Mouse (Mus musculus) liver, embryonic 11.5 days (tissue): Measurements from ENCODE around the gene Vps35l. TPM values are rescaled to one million over a fixed set of nuclear protein-coding genes. Genes with fewer than 3 reads are reported as not detected.
A peak's percentile ranks its signal among the peaks of the same experiment; 100 is the strongest.

Experiments
- ATAC-seq: fragments of 200-750 bp; cut with Nextera tagmentation; replicated peaks from 2 replicates; pipeline ENCODE4 v1.8.0; 2017; ENCODE audit warnings: moderate number of reproducible peaks, mild to moderate bottlenecking, moderate TSS enrichment, moderate library complexity; ENCODE audit not compliant: low FRiP score
- DNase-seq: peaks from one replicate; pipeline ENCODE4 v3.0.0-alpha.2; 2017; ENCODE audit warnings: low spot score
- H3K27ac ChIP-seq: fragments of 300-500 bp; sonication (generic); 2 replicates; pipeline ENCODE4 v1.5.1; 2014; ENCODE audit warnings: mild to moderate bottlenecking, low read depth, low read length, control low read depth
- H3K27me3 ChIP-seq: fragments of 300-500 bp; sonication (generic); replicated peaks from 2 replicates; pipeline ENCODE4 v1.6.1; 2014; ENCODE audit warnings: low read length, mixed read lengths; ENCODE audit not compliant: control insufficient read depth, insufficient read depth
- H3K36me3 ChIP-seq: fragments of 300-500 bp; sonication (generic); 2 replicates; pipeline ENCODE4 v1.6.1; 2014; ENCODE audit warnings: mild to moderate bottlenecking, low read length, moderate library complexity, mixed read lengths; ENCODE audit not compliant: control insufficient read depth, insufficient read depth
- H3K4me1 ChIP-seq: fragments of 300-500 bp; sonication (generic); replicated peaks from 2 replicates; pipeline ENCODE4 v1.6.1; 2014; ENCODE audit warnings: low read length, mixed read lengths; ENCODE audit not compliant: control insufficient read depth, insufficient read depth
- H3K4me2 ChIP-seq: fragments of 300-500 bp; sonication (generic); 2 replicates; pipeline ENCODE4 v1.6.1; 2014; ENCODE audit warnings: mild to moderate bottlenecking, control low read depth, moderate library complexity
- H3K4me3 ChIP-seq: fragments of 300-500 bp; sonication (generic); 2 replicates; pipeline ENCODE4 v1.5.1; 2014; ENCODE audit warnings: low read depth, low read length, control low read depth
- H3K9ac ChIP-seq: fragments of 300-500 bp; sonication (generic); 2 replicates; pipeline ENCODE4 v1.6.1; 2014; ENCODE audit warnings: low read depth, low read length, control low read depth
- H3K9me3 ChIP-seq: fragments of 300-500 bp; sonication (generic); 2 replicates; pipeline ENCODE4 v1.6.1; 2016; ENCODE audit warnings: low read length, inconsistent platforms, mixed read lengths; ENCODE audit not compliant: control insufficient read depth
- WGBS: fragments of 180-500 bp; shearing (Covaris S2); extraction: QIAGEN DNeasy Blood & Tissue Kit; methylation state at CpG from one replicate; pipeline ENCODE4 v1.1.7; 2014; 5-methylcytosine and 5-hydroxymethylcytosine counted together
- polyA plus RNA-seq: library from polyadenylated mRNA; unstranded; fragments of >200 nt; fragmentation: Nextera tagmentation; extraction: Ambion mirVana; gene quantifications from 2 replicates; pipeline ENCODE4 v1.2.1, GENCODE M21; 2014

Gene Vps35l
- polyA plus RNA-seq, 1 experiment from 2014 or later, result 56.6 TPM

- Histone ChIP-seq H3K4me3 (no peak overlapping the region), H3K36me3 (peaks cover 5% of the 10 kb centered on the region; the same call in 1 of the 2 replicates), H3K9me3 (no peaks in the 10 kb centered on the region), H3K4me1 (no peaks in the 10 kb centered on the region), H3K9ac (no peak overlapping the region), H3K27me3 (no peaks in the 10 kb centered on the region), H3K27ac (no peak overlapping the region), H3K4me2 (no peak overlapping the region)
- 86% methylated on average over 12 of the region's 12 CpGs for WGBS
- ATAC-seq (no peak), DNase-seq (no peak)
These were observed 82.0 kb downstream of the Vps35l start for GRCm38 (mm10) chr7:118821887-118822556.

- Histone ChIP-seq H3K27me3 (no peaks in the 10 kb centered on the region), H3K9ac (no peak overlapping the region), H3K36me3 (peaks cover 4% of the 10 kb centered on the region; the same call in 1 of the 2 replicates), H3K27ac (no peak overlapping the region), H3K4me3 (no peak overlapping the region), H3K4me2 (no peak overlapping the region), H3K9me3 (no peaks in the 10 kb centered on the region), H3K4me1 (no peaks in the 10 kb centered on the region)
- DNase-seq (no peak), ATAC-seq (no peak)
- WGBS, result 76% methylated on average over 7 of the region's 7 CpGs
These were observed 84.4 kb downstream of the Vps35l start for GRCm38 (mm10) chr7:118824451-118824850.

- 75% methylated on average over 5 of the region's 5 CpGs for WGBS
- ATAC-seq, result 0 out of 2 replicates have a peak, but pooled peaks have one; percentile 44
- peaks cover 4% of the 10 kb centered on the region; the same call in 1 of the 2 replicates for H3K36me3 ChIP-seq
These were observed 88.0 kb downstream of the Vps35l start for GRCm38 (mm10) chr7:118827975-118828416.

GRCm38 (mm10) chr7:118837901-118838300, 97.9 kb downstream of the Vps35l start:
- no peak overlapping the region for H3K4me3 ChIP-seq
- H3K9ac ChIP-seq, result no peak overlapping the region
- no peak overlapping the region for H3K4me2 ChIP-seq
- H3K9me3 ChIP-seq, result no peaks in the 10 kb centered on the region
- H3K27ac ChIP-seq, result no peak overlapping the region
- no peaks in the 10 kb centered on the region for H3K27me3 ChIP-seq
- DNase-seq, result no peak
- H3K4me1 ChIP-seq, result no peaks in the 10 kb centered on the region; the same call in 1 of the 2 replicates
- 85% methylated on average over 5 of the region's 5 CpGs for WGBS
- H3K36me3 ChIP-seq, result peaks cover 13% of the 10 kb centered on the region; the same call in 1 of the 2 replicates
- no peak for ATAC-seq

More at GRCm38 (mm10) chr7:118827975-118828416, 88.0 kb downstream of the Vps35l start:
- no peaks in the 10 kb centered on the region for H3K27me3 ChIP-seq
- no peak overlapping the region for H3K27ac ChIP-seq
- no peak for DNase-seq
- H3K4me2 ChIP-seq, result no peak overlapping the region
- H3K4me1 ChIP-seq, result no peaks in the 10 kb centered on the region
- no peak overlapping the region for H3K9ac ChIP-seq
- H3K4me3 ChIP-seq, result no peak overlapping the region
- no peaks in the 10 kb centered on the region for H3K9me3 ChIP-seq

GRCm38 (mm10) chr7:118841030-118841745, 101.2 kb downstream of the Vps35l start:
- no peak for DNase-seq
- Histone ChIP-seq H3K36me3 (peaks cover 26% of the 10 kb centered on the region), H3K4me1 (no peaks in the 10 kb centered on the region; the same call in 1 of the 2 replicates), H3K9ac (no peak overlapping the region), H3K4me3 (no peak overlapping the region), H3K4me2 (no peak overlapping the region), H3K9me3 (no peaks in the 10 kb centered on the region), H3K27ac (no peak overlapping the region), H3K27me3 (no peaks in the 10 kb centered on the region)
- ATAC-seq, result no peak
- WGBS, result 84% methylated on average over 8 of the region's 8 CpGs

- no peak for ATAC-seq
- no peak overlapping the region for H3K4me3 ChIP-seq
- no peak overlapping the region for H3K4me2 ChIP-seq
- WGBS, result 53% methylated on average over 1 of the region's 1 CpGs
- peaks cover 29% of the 10 kb centered on the region for H3K36me3 ChIP-seq
- no peaks in the 10 kb centered on the region for H3K4me1 ChIP-seq
- H3K9me3 ChIP-seq, result no peaks in the 10 kb centered on the region
- DNase-seq, result no peak
- H3K27me3 ChIP-seq, result no peaks in the 10 kb centered on the region
- no peak overlapping the region for H3K27ac ChIP-seq
- H3K9ac ChIP-seq, result no peak overlapping the region
These were observed 101.8 kb downstream of the Vps35l start for GRCm38 (mm10) chr7:118841796-118842195.

GRCm38 (mm10) chr7:118842938-118843337, 102.9 kb downstream of the Vps35l start:
- Histone ChIP-seq H3K27ac (no peak overlapping the region), H3K9ac (no peak overlapping the region), H3K4me3 (no peak overlapping the region), H3K27me3 (no peaks in the 10 kb centered on the region), H3K9me3 (no peaks in the 10 kb centered on the region), H3K36me3 (peaks cover 39% of the 10 kb centered on the region), H3K4me2 (no peak overlapping the region), H3K4me1 (no peaks in the 10 kb centered on the region)
- DNase-seq, result no peak
- no peak for ATAC-seq
- 79% methylated on average over 4 of the region's 4 CpGs for WGBS

- no peak for DNase-seq
- no peak overlapping the region for H3K27ac ChIP-seq
- no peak for ATAC-seq
- no peak overlapping the region for H3K4me3 ChIP-seq
- no peak overlapping the region for H3K4me2 ChIP-seq
- H3K27me3 ChIP-seq, result no peaks in the 10 kb centered on the region
- peaks cover 45% of the 10 kb centered on the region for H3K36me3 ChIP-seq
- 68% methylated on average over 5 of the region's 5 CpGs for WGBS
- no peaks in the 10 kb centered on the region for H3K9me3 ChIP-seq
- peaks cover 4% of the 10 kb centered on the region for H3K4me1 ChIP-seq
- H3K9ac ChIP-seq, result no peak overlapping the region
These were observed 105.1 kb downstream of the Vps35l start for GRCm38 (mm10) chr7:118845141-118845540.
